Mouse (Mus musculus) megakaryocyte, adult 5-6 weeks (primary cell): ENCODE measurements around the gene Rnf225. TPM values are rescaled to one million over a fixed set of nuclear protein-coding genes. Genes with fewer than 3 reads are reported as not detected.
A peak's percentile ranks its signal among the peaks of the same experiment; 100 is the strongest.
"Not testable (repeated sequence)": the region's sequence is repeated elsewhere in the genome, so short reads cannot be mapped to it uniquely, and the experiment has no call there.

Source experiments
- ATAC-seq: 2 replicates; pipeline ENCODE4 v1.8.0; 2016; ENCODE audit warnings: mild to moderate bottlenecking, inconsistent platforms; ENCODE audit not compliant: poor library complexity, severe bottlenecking
- total RNA-seq, 2 experiments: library from RNA; stranded (forward) in 1 of 2; stranded (reverse) in 1 of 2; fragments of 153-499, 151-499 nt in 1 of 2; fragments of 221-1000, 200-1000 nt in 1 of 2; gene quantifications; 2 replicates each; pipeline versions ENCODE4 v1.2.3 to v1.2.4; 2015 to 2017

The Rnf225 gene
- total RNA-seq, 2 experiments from 2014 or later: 0.07 to 0.15 TPM

GRCm38 (mm10) chr7:12927693-12928589 is 725 bp downstream of the Rnf225 start:
- ATAC-seq: peak; percentile 12; the same call in 1 of the 2 replicates

DNA sequence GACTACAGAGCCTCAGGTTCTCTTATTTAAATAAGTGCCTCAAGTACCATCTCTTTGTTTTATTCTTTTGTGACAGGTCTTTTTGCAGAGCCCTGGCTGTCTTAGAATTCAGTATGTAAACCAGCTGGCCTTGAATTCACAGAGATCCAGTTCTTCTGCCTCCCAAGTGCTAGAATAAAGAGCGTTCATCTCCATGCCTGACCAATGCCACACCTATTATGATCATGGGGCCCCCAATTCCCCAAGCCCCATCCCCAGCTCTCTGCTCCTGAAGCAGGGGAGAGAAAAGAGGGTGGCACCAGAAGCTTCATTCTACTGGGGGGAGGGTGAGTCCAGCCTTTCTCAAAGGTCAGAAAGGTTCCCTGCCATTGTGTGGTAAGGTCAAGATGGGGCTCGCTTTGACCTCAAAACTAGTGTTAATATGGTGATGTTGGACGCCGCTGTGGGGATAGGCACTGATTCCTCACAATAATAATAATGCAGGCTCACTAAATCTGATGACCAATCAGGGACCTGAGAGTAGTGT is 6.5 kb downstream of the Rnf225 start:
- ATAC-seq: no peak

DNA sequence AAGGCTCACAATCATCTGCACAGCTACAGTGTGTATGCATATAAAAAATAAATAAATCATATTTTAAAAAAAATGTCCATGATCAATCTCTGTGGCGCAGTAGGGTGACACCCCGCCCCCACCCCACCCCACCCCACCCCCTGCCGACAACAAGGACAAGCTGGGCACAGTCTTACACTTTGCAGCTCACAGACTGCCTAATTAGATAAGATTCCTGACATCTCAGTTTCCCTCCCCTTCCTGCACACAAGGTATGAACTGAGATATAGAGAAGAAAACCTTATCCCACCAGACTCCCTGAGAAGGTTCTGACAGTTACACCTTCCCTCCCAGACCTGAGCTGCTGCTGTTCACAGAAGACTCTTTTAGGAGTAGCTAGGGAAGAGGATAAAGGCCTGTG is 7.6 kb downstream of the Rnf225 start:
- ATAC-seq: no peak

DNA sequence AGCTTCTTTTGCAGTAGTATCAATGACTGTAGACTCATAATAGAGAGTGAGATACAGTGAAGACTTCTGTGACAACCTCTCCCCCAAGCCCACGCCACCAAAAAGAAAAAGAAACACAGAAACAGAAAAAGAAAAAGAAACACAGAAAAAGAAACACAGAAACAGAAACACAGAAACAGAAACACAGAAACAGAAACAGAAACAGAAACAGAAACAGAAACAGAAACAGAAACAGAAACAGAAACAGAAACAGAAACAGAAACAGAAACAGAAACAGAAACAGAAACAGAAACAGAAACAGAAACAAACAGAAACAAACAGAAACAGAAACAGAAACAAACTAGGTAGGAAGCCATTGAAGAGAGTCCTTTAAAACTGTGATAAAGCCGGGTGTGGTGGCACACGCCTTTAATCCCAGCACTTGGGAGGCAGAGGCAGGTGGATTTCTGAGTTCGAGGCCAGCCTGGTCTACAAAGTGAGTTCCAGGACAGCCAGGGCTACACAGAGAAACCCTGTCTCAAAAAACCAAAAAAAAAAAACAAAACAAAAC is 10.1 kb downstream of the Rnf225 start:
- not testable (repeated sequence) for ATAC-seq

DNA sequence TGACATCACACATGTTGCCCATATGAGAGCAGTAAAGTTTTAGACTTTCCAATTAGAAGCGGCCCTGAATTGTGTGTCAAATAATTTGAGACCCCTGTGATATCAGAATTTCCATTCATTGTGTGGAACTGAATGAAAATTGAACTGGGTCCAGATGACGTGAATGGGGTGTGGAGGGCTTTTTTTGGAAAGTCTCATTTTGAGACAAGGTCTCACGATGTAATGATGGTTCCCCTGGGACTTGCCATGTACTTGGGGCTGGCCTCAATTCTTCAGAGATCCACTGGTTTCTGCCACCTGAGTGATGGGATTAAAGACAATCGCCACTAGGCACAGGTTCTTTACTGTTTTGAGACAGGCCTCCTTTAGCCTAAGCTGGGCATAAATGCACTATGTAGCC is 13.4 kb downstream of the Rnf225 start:
- ATAC-seq: no peak

DNA sequence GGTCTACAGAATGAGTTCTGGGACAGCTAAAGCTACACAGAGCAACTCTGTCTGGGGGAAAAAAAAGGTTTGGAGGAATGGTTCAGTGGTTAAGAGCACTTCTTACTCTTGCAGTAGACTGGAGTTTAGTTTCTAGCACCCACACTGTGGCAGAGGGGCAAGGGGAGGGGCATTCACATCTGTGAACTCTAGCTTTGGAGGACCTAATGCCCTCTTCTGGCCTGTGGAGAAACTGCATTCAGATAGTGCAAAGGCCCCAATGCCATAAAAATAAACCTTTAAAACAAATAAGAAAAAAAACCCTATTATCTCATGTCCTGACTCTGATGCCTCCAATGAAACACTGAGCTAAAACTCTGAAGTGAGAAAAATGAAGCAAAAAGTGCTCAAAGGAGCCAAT is 16.3 kb downstream of the Rnf225 start:
- peak; percentile 90 for ATAC-seq

- peak; percentile 96 for ATAC-seq
These were observed 22.0 kb downstream of the Rnf225 start for GRCm38 (mm10) chr7:12949032-12949871.

GRCm38 (mm10) chr7:12949872-12950229 is 22.6 kb downstream of the Rnf225 start:
- peak; percentile 39 for ATAC-seq

DNA sequence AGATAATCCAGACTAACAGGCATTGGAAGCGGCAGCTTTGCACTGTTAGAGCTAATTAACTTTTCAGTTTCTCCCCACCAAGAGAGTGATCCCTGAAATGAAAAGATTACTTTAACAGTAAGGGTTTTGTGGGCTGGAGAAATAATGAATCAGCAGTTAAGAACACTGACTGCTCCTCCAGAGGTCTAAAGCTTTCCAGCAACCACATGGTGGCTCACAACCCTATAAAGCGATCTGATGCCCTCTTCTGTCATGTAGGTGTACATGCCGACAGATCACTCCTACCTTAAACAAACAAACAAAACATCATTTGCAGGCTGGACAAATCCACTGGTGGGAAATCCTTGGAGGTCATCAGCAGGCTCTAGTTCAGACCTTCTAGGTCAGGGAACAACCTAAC is 27.7 kb downstream of the Rnf225 start:
- ATAC-seq: peak; percentile 48; the same call in 1 of the 2 replicates

GRCm38 (mm10) chr7:12957511-12957910 is 30.3 kb downstream of the Rnf225 start:
- ATAC-seq: no peak

DNA sequence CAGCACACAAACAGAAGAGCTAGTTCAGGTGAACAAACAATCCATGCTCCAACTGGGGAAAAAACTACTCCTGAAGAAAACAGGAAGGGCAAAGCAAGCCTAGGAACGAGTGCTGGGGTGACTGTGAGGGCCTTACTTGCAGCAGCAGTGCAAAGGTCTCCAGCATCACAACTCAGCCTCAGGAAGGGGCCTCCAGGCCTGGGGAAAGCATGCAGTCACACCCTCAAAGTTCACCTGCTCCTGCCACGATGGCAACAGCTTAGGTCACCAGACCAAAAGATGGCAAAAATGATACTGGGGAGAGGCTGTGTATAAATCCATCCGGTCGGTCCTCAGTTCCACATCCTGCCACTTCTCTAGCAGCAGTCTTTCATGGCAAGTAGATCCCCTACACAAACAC is 31.7 kb downstream of the Rnf225 start:
- no peak for ATAC-seq

GRCm38 (mm10) chr7:12959718-12960117 is 32.5 kb downstream of the Rnf225 start:
- no peak for ATAC-seq

GRCm38 (mm10) chr7:12961511-12962141 is 34.4 kb downstream of the Rnf225 start:
- peak; percentile 59 for ATAC-seq

- peak; percentile 91 for ATAC-seq
These were observed 38.5 kb downstream of the Rnf225 start, which contains the start of gene Zfp324 for GRCm38 (mm10) chr7:12965678-12966091. Gene Zfp324 (plus strand): TSS chr7:12965838.

DNA sequence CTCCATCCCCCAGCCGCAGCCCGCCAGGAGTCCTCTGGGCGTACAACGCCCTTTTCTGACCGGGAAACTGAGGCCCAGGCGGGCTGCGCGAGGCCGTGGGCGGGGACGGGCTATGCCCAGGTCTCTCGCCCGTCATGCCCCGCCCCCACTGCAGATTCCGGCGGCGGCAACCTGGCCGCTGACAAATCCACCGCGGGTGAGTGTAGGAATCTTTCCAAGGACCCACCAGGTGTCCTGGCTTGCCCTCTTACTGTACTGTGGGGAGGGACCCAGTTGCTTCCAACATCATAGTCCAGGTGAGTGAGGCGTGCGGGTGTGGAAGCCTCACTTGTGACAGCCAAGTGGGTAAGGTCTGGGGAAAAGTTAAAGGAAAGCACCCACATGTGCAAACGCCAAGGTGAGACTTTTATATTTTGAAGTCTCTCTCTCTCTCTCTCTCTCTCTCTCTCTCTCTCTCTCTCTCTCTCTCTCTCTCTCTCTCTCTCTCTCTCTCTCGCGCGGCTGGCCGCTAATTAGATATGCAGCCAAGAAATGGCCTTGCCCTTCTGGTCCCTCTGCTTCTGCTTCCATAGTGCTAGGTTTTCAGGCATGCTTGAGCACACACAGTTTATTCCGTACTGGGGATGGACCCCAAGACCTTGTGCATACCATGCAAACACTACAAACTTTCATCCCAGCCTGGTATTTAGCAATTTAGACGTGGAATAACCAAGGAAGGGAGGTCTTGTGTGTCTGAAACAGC is 39.1 kb downstream of the Rnf225 start:
- peak; percentile 51 for ATAC-seq

DNA sequence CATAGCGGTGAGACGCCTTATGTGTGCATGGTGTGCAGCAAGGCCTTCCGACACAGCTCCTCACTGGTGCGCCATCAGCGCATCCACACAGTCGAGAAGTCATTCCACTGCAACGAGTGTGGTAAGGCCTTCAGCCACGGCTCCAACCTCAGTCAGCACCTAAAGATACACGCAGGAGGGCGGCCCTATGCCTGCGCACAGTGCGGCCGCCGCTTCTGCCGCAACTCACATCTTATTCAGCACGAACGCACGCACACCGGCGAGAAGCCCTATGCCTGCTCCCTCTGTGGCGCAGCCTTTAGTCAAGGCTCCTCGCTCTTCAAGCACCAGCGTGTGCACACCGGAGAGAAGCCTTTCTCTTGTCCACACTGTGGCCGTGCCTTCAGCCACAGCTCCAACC is 43.7 kb downstream of the Rnf225 start:
- ATAC-seq: no peak

- peak; percentile 94 for ATAC-seq
These were observed 50.6 kb downstream of the Rnf225 start, which contains the start of gene Zfp446 for GRCm38 (mm10) chr7:12977682-12978389. Gene Zfp446 (plus strand): TSS chr7:12977848.

GRCm38 (mm10) chr7:12978931-12979722 is 51.9 kb downstream of the Rnf225 start:
- no peak for ATAC-seq
